13 mouse cellular contexts compared by ENCODE assay signal in the genomic region with DNA sequence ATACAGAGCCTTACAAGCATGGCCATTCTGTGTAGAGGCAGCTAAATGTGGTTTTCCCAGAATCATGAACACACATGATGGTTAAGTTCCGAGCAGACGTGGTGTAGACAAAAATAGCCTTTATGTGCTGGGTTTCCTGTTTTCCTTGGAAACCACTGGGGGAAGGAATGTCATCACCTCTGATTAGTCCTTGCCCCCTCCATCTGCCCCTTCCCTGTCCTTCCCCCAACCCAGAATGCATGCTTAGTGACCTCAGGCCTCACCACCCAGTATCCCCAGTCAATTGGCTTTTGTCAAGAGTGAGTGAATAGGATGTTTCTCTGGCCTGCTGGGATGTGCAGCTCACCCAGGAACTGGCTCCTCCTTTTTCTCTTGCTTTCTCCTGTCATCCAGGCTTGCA.
DNase-seq lines count a peak whose midpoint lies in the region; ATAC-seq and TF ChIP-seq lines count a peak whose summit lies in the region.
"Had no signal": no experiment of that assay in that cellular context is flagged by ENCODE, and none has a peak within 500 bp of the region (broad histone marks: within the 10 kb centered on the region; RNA-seq: fewer than 3 reads in every experiment).

No protein-coding gene starts in this region.

- no peak for DNase-seq in heart, adult 8-10 months (ENCODE audit: low spot score)
- peak; percentile 52 for DNase-seq in midbrain, embryonic 10.5 days (ENCODE audit: low spot score)
- DNase-seq in midbrain, embryonic 14.5 days, result no peak
- DNase-seq in retina, embryonic 14.5 days (ENCODE audit: low spot score), result peak; percentile 47
- DNase-seq in spleen, postnatal 10 days (ENCODE audit: low spot score in 2 of 2), result no peak
- DNase-seq in stomach, postnatal 0 days (ENCODE audit: low spot score), result no peak
- DNase-seq: cerebellum, postnatal 10 days; kidney, adult 8-10 months; right cerebral cortex, postnatal 14 days had no signal

- no peaks in the 10 kb centered on the region for H3K9me3 ChIP-seq in heart, embryonic 14.5 days (ENCODE audit: control insufficient read depth, low read length)
- H3K9me3 ChIP-seq in midbrain, embryonic 10.5 days (replicated peaks), result no peaks in the 10 kb centered on the region
- no peaks in the 10 kb centered on the region for H3K9me3 ChIP-seq in midbrain, embryonic 14.5 days (ENCODE audit: control insufficient read depth, low read length)
- H3K9me3 ChIP-seq in forebrain, embryonic 13.5 days (replicated peaks), result no peaks in the 10 kb centered on the region
- H3K9me3 ChIP-seq in stomach, postnatal 0 days (ENCODE audit: control insufficient read depth, low read length), result no peaks in the 10 kb centered on the region

- peaks cover 26 to 38% of the 10 kb centered on the region in 2 experiments for H3K4me1 ChIP-seq in heart, embryonic 14.5 days (ENCODE audit: control insufficient read depth in 2 of 2, insufficient read depth in 2 of 2, low read length in 2 of 2)
- peaks cover 44% of the 10 kb centered on the region for H3K4me1 ChIP-seq in midbrain, embryonic 10.5 days
- H3K4me1 ChIP-seq in midbrain, embryonic 14.5 days (ENCODE audit: control insufficient read depth, insufficient read depth, low read length), result peaks cover 22% of the 10 kb centered on the region
- H3K4me1 ChIP-seq in forebrain, embryonic 13.5 days, result peaks cover 50% of the 10 kb centered on the region
- no peaks in the 10 kb centered on the region for H3K4me1 ChIP-seq in stomach, postnatal 0 days (replicated peaks; ENCODE audit: control insufficient read depth, insufficient read depth)

- TF ChIP-seq CTCF in stomach, postnatal 0 days (IDR thresholded peaks at IDR 0.05; ENCODE audit: low read depth), result no peak

- no peak overlapping the region for H3K4me2 ChIP-seq in heart, embryonic 14.5 days (ENCODE audit: low read length)
- no peak overlapping the region for H3K4me2 ChIP-seq in midbrain, embryonic 14.5 days (ENCODE audit: low read length)
- H3K4me2 ChIP-seq in forebrain, embryonic 13.5 days, result no peak overlapping the region
- H3K4me2 ChIP-seq in stomach, postnatal 0 days (replicated peaks; ENCODE audit: low read depth), result no peak overlapping the region

- H3K4me3 ChIP-seq in heart, embryonic 14.5 days (ENCODE audit: control insufficient read depth in 1 of 2, insufficient read depth in 1 of 2, low read depth in 1 of 2, low read length in 2 of 2), result no peak overlapping the region
- H3K4me3 ChIP-seq in midbrain, embryonic 10.5 days, result no peak overlapping the region
- no peak overlapping the region for H3K4me3 ChIP-seq in midbrain, embryonic 14.5 days (replicated peaks; ENCODE audit: low read depth, low read length)
- no peak overlapping the region for H3K4me3 ChIP-seq in forebrain, embryonic 13.5 days
- H3K4me3 ChIP-seq in stomach, postnatal 0 days (ENCODE audit: low read depth, low read length), result no peak overlapping the region

- no peaks in the 10 kb centered on the region for H3K36me3 ChIP-seq in heart, embryonic 14.5 days (ENCODE audit: control insufficient read depth, insufficient read depth, low read length)
- H3K36me3 ChIP-seq in midbrain, embryonic 10.5 days, result no peaks in the 10 kb centered on the region
- no peaks in the 10 kb centered on the region for H3K36me3 ChIP-seq in midbrain, embryonic 14.5 days (ENCODE audit: control insufficient read depth, insufficient read depth, low read length)
- no peaks in the 10 kb centered on the region for H3K36me3 ChIP-seq in forebrain, embryonic 13.5 days (ENCODE audit: poor library complexity, severe bottlenecking)
- H3K36me3 ChIP-seq in stomach, postnatal 0 days (ENCODE audit: control insufficient read depth, insufficient read depth, low read length), result no peaks in the 10 kb centered on the region

- no peak overlapping the region for H3K9ac ChIP-seq in heart, embryonic 14.5 days (ENCODE audit: low read length)
- no peak overlapping the region for H3K9ac ChIP-seq in midbrain, embryonic 14.5 days (replicated peaks; ENCODE audit: low read length)
- no peak overlapping the region for H3K9ac ChIP-seq in forebrain, embryonic 13.5 days
- no peak overlapping the region for H3K9ac ChIP-seq in stomach, postnatal 0 days (ENCODE audit: low read length)
- H3K9ac ChIP-seq: liver, embryonic 14.5 days had no signal

- H3K27me3 ChIP-seq in heart, embryonic 14.5 days (ENCODE audit: control insufficient read depth, insufficient read depth, low read length), result no peaks in the 10 kb centered on the region
- H3K27me3 ChIP-seq in midbrain, embryonic 10.5 days (ENCODE audit: low read depth, poor library complexity, severe bottlenecking), result peaks cover 32% of the 10 kb centered on the region
- H3K27me3 ChIP-seq in midbrain, embryonic 14.5 days (ENCODE audit: control insufficient read depth, insufficient read depth, low read length), result no peaks in the 10 kb centered on the region
- no peaks in the 10 kb centered on the region for H3K27me3 ChIP-seq in forebrain, embryonic 13.5 days
- H3K27me3 ChIP-seq in stomach, postnatal 0 days (ENCODE audit: control insufficient read depth, insufficient read depth, low read length), result no peaks in the 10 kb centered on the region

- peak; percentile 55; the same call in 1 of the 2 replicates for ATAC-seq in heart, embryonic 14.5 days (ENCODE audit: insufficient number of reproducible peaks, insufficient read depth, low FRiP score, low read depth)
- no peak for ATAC-seq in midbrain, embryonic 14.5 days (ENCODE audit: low FRiP score, low TSS enrichment)
- no peak for ATAC-seq in forebrain, embryonic 13.5 days
- no peak for ATAC-seq in stomach, postnatal 0 days (ENCODE audit: low FRiP score, low TSS enrichment)
- ATAC-seq: CD4-positive, CD25-positive, alpha-beta regulatory T cell, adult 4 months had no signal

- WGBS in heart, embryonic 14.5 days, result 5% methylated on average over 2 of the region's 2 CpGs
- WGBS in midbrain, embryonic 10.5 days, result 3% methylated on average over 2 of the region's 2 CpGs
- WGBS in midbrain, embryonic 14.5 days, result 7% methylated on average over 2 of the region's 2 CpGs
- WGBS in forebrain, embryonic 13.5 days, result 9% methylated on average over 2 of the region's 2 CpGs
- 45% methylated on average over 2 of the region's 2 CpGs for WGBS in stomach, postnatal 0 days

- H3K27ac ChIP-seq in heart, embryonic 14.5 days (replicated peaks in 1 of 2; ENCODE audit: control insufficient read depth in 1 of 2, insufficient read depth in 1 of 2, low read depth in 2 of 2, low read length in 2 of 2), result peak overlapping the region in 1 of 2 experiments; percentile 53; a peak in 2 of 4 replicates
- H3K27ac ChIP-seq in midbrain, embryonic 10.5 days (replicated peaks), result peak overlapping the region; percentile 64; the same call in 1 of the 2 replicates
- no peak overlapping the region for H3K27ac ChIP-seq in midbrain, embryonic 14.5 days (replicated peaks; ENCODE audit: low read depth, low read length)
- H3K27ac ChIP-seq in forebrain, embryonic 13.5 days, result peak overlapping the region; percentile 51; the same call in 1 of the 2 replicates
- no peak overlapping the region for H3K27ac ChIP-seq in stomach, postnatal 0 days (replicated peaks)
- H3K27ac ChIP-seq: liver, embryonic 14.5 days had no signal

- no peak for TF ChIP-seq EP300 in stomach, postnatal 0 days (optimal IDR thresholded peaks at IDR 0.05)

Comparison
In these comparisons a context has a peak if more than half of its experiments do, and no peak if none do; other contexts are left out.
1. H3K27ac ChIP-seq: peak in midbrain, embryonic 10.5 days (single experiment) and forebrain, embryonic 13.5 days (single experiment); none in midbrain, embryonic 14.5 days (single experiment) and stomach, postnatal 0 days (single experiment).
2. DNase-seq: peak in midbrain, embryonic 10.5 days (single experiment) and retina, embryonic 14.5 days (single experiment); none in heart, adult 8-10 months (single experiment), midbrain, embryonic 14.5 days (single experiment), spleen, postnatal 10 days (0 of 2) and stomach, postnatal 0 days (single experiment).